Mouse (Mus musculus) lung, postnatal 0 days (tissue): ENCODE results near the gene Trak1. TPM values are rescaled to one million over a fixed set of nuclear protein-coding genes. Genes with fewer than 3 reads are reported as not detected.

Source experiments
- ATAC-seq: fragments of 200-750 bp; cut with Nextera tagmentation; 2 replicates; pipeline ENCODE4 v1.8.0; 2017; ENCODE audit warnings: moderate library complexity
- DNase-seq: peaks from one replicate; pipeline ENCODE4 v3.0.0-alpha.2; 2016; ENCODE audit warnings: low spot score
- H3K27ac ChIP-seq: fragments of 300-500 bp; sonication (generic); 2 replicates; pipeline ENCODE4 v1.5.1; 2014; ENCODE audit warnings: antibody characterized with exemption, mild to moderate bottlenecking, low read length, mixed read lengths
- H3K27me3 ChIP-seq: fragments of 300-500 bp; sonication (generic); replicated peaks from 2 replicates; pipeline ENCODE4 v1.6.1; 2014; ENCODE audit warnings: low read length, mixed read lengths; ENCODE audit not compliant: insufficient read depth
- H3K36me3 ChIP-seq: fragments of 300-500 bp; sonication (generic); 2 replicates; pipeline ENCODE4 v1.6.1; 2014; ENCODE audit warnings: low read length, mixed read lengths; ENCODE audit not compliant: insufficient read depth
- H3K4me1 ChIP-seq: fragments of 300-500 bp; sonication (generic); 2 replicates; pipeline ENCODE4 v1.6.1; 2014; ENCODE audit warnings: antibody characterized with exemption, low read depth, low read length, mixed read lengths; ENCODE audit not compliant: insufficient read depth
- H3K4me2 ChIP-seq: fragments of 300-500 bp; sonication (generic); replicated peaks from 2 replicates; pipeline ENCODE4 v1.6.1; 2014; ENCODE audit warnings: low read depth, mild to moderate bottlenecking, low read length, moderate library complexity, mixed read lengths
- H3K4me3 ChIP-seq: fragments of 300-500 bp; sonication (generic); 2 replicates; pipeline ENCODE4 v1.5.1; 2014; ENCODE audit warnings: low read depth, low read length
- H3K9ac ChIP-seq: fragments of 300-500 bp; sonication (generic); replicated peaks from 2 replicates; pipeline ENCODE4 v1.6.1; 2014; ENCODE audit warnings: low read depth, mild to moderate bottlenecking
- H3K9me3 ChIP-seq: fragments of 300-500 bp; sonication (generic); 2 replicates; pipeline ENCODE4 v1.6.1; 2016; ENCODE audit warnings: low read length, mixed read lengths
- CTCF ChIP-seq: IDR thresholded peaks from 2 replicates; pipeline ENCODE4 v1.5.1; 2016; ENCODE audit warnings: antibody characterized with exemption, mild to moderate bottlenecking
- EP300 ChIP-seq: IDR thresholded peaks from 2 replicates; pipeline ENCODE4 v1.6.1; 2016; ENCODE audit warnings: antibody characterized with exemption, mild to moderate bottlenecking, control low read depth
- WGBS: fragments of 180-500 bp; shearing (Covaris S2); extraction: QIAGEN DNeasy Blood & Tissue Kit; methylation state at CpG from one replicate; pipeline ENCODE4 v1.1.7; 2014; 5-methylcytosine and 5-hydroxymethylcytosine counted together
- polyA plus RNA-seq: library from polyadenylated mRNA; unstranded; fragments of >200 nt; fragmentation: Nextera tagmentation; extraction: Ambion mirVana; gene quantifications from 2 replicates; pipeline ENCODE4 v1.2.1, GENCODE M21; 2015

The Trak1 gene
- polyA plus RNA-seq, 1 experiment from 2014 or later = 28.6 TPM

DNA sequence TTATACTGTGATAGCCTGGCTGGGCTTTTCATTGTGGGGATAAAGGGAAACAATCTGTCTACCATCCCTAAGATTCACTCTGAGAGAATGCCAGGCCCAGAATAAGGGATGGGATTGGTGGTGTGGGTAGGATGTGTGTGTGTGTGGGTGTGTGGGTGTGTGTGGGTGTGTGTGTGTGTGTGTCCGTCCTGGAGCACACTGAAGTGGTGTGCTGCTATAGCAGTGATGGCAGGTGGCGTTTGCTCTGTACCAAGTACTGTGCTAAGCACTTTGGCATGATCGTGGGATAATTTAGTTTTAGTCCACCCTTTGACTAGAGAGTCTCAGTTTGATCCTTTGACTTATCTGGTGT, 40.6 kb downstream of the Trak1 start:
- peak overlapping the region; percentile 72; the same call in 1 of the 2 replicates for H3K27ac ChIP-seq
- H3K36me3 ChIP-seq = no peaks in the 10 kb centered on the region
- H3K9me3 ChIP-seq = no peaks in the 10 kb centered on the region
- TF ChIP-seq EP300 (no peak), CTCF (0 out of 2 replicates have a peak, but pooled peaks have one; percentile 0)
- no peaks in the 10 kb centered on the region for H3K27me3 ChIP-seq
- peaks cover 13% of the 10 kb centered on the region; the same call in 1 of the 2 replicates for H3K4me1 ChIP-seq
- no peak overlapping the region for H3K4me2 ChIP-seq
- ATAC-seq (no peak; the same call in 1 of the 2 replicates), DNase-seq (no peak)
- WGBS = 44% methylated on average over 3 of the region's 3 CpGs
- H3K4me3 ChIP-seq = no peak overlapping the region
- no peak overlapping the region for H3K9ac ChIP-seq

DNA sequence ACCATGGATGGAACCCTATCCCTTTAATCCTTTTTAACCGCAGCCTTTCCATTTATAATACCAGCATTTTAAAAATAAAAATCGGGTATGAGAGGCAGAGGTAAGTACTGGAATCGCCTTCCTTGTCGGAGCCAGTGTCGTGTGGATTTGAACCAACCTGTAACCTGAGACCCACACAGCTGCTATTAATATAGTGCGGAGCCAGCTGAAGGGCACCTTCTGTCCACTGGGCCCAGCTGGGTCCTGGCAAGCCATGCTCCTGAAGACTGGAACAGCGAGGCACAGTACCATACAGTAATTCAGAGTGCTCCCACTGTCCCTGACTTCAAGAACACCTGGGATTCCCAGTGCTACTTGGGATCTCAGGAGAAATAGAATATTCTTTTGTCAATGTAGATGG, 44.5 kb downstream of the Trak1 start:
- ATAC-seq (no peak), DNase-seq (no peak)
- Histone ChIP-seq H3K36me3 (no peaks in the 10 kb centered on the region), H3K27ac (no peak overlapping the region), H3K27me3 (no peaks in the 10 kb centered on the region), H3K4me3 (no peak overlapping the region), H3K4me2 (no peak overlapping the region), H3K9me3 (no peaks in the 10 kb centered on the region), H3K9ac (no peak overlapping the region), H3K4me1 (peaks cover 17% of the 10 kb centered on the region; the same call in 1 of the 2 replicates)
- WGBS = 80% methylated on average over 7 of the region's 7 CpGs
- no peak for TF ChIP-seq EP300
- TF ChIP-seq CTCF = no peak

- 91% methylated on average over 5 of the region's 5 CpGs for whole genome bisulfite sequencing
- peaks cover 22% of the 10 kb centered on the region for H3K4me1 ChIP-seq
These were observed 45.3 kb downstream of the Trak1 start for GRCm38 (mm10) chr9:121342510-121343110.

DNA sequence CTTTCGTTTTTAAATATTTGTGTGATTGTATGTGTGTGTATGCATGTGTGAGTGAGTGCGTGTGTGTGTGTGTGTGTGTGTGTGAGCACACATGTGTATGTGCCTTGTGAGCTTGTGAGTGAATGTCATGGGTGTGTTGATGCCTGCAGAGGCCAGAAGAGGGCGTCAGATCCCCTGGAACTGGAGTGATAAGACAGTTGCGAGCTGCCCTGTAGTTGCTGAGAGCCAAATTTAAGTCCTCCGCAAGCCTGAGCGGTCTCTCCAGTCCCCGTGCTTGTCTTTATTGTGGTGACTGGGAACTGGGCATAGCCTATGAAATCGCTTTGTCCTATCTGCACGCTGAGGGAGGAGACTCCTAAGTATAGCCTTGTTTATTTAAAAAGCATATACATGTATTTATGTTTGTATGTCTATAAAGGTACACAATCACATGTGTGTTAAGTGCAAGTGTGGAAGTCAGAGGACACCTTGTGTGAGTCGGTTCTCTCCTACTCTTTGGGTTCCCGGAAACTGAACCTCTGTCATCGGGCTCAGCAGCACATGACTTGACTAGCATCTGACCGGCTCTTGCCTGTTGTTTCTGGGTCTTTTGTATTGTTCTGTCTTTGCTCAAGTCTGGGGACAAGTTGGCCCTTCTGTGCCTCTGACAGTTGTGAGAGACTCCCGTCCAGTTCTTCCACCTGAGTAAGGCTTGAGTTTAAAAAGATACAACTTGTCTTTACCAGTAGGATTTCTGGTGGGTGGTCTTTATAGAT, 46.0 kb downstream of the Trak1 start:
- TF ChIP-seq CTCF = peak; percentile 45; the same call in 1 of the 2 replicates
- TF ChIP-seq EP300 = no peak
- Histone ChIP-seq H3K9ac (no peak overlapping the region), H3K27ac (no peak overlapping the region), H3K9me3 (no peaks in the 10 kb centered on the region), H3K4me2 (no peak overlapping the region), H3K27me3 (no peaks in the 10 kb centered on the region), H3K36me3 (no peaks in the 10 kb centered on the region), H3K4me1 (peaks cover 20% of the 10 kb centered on the region), H3K4me3 (no peak overlapping the region)
- ATAC-seq = no peak
- DNase-seq = no peak
- 76% methylated on average over 14 of the region's 14 CpGs for WGBS

More at GRCm38 (mm10) chr9:121342510-121343110, 45.3 kb downstream of the Trak1 start:
- DNase-seq (no peak), ATAC-seq (no peak)
- no peak overlapping the region for H3K27ac ChIP-seq
- H3K4me3 ChIP-seq = no peak overlapping the region
- no peak overlapping the region for H3K4me2 ChIP-seq
- H3K9ac ChIP-seq = no peak overlapping the region
- no peaks in the 10 kb centered on the region for H3K36me3 ChIP-seq
- H3K9me3 ChIP-seq = no peaks in the 10 kb centered on the region
- no peaks in the 10 kb centered on the region for H3K27me3 ChIP-seq
- no peak for TF ChIP-seq EP300
- TF ChIP-seq CTCF = no peak

DNA sequence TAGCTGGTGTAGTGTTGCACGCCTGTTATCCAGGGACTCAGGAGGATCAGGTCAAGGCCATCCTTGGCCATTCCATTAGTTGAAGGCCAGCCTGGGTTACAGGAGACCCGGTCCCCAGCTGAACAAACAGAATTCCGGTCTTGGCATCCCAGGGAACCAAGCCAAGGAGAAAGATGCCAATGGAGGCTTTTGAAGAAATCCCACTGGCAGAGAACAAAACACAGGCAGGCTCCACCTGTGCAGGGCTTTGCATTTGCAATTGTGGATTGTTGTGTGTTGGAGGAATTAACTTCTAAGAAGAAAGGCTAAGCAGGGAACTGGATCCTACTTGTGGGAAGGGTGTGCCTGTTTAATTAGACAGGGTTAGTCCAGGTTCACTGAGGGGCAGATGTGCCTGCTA, 47.0 kb downstream of the Trak1 start:
- TF ChIP-seq CTCF (no peak), EP300 (no peak)
- 47% methylated on average over 3 of the region's 3 CpGs for WGBS
- Histone ChIP-seq H3K4me1 (peaks cover 25% of the 10 kb centered on the region), H3K27me3 (no peaks in the 10 kb centered on the region), H3K4me3 (no peak overlapping the region), H3K36me3 (no peaks in the 10 kb centered on the region), H3K4me2 (no peak overlapping the region), H3K9ac (no peak overlapping the region), H3K9me3 (no peaks in the 10 kb centered on the region), H3K27ac (no peak overlapping the region)
- ATAC-seq (no peak), DNase-seq (no peak)

DNA sequence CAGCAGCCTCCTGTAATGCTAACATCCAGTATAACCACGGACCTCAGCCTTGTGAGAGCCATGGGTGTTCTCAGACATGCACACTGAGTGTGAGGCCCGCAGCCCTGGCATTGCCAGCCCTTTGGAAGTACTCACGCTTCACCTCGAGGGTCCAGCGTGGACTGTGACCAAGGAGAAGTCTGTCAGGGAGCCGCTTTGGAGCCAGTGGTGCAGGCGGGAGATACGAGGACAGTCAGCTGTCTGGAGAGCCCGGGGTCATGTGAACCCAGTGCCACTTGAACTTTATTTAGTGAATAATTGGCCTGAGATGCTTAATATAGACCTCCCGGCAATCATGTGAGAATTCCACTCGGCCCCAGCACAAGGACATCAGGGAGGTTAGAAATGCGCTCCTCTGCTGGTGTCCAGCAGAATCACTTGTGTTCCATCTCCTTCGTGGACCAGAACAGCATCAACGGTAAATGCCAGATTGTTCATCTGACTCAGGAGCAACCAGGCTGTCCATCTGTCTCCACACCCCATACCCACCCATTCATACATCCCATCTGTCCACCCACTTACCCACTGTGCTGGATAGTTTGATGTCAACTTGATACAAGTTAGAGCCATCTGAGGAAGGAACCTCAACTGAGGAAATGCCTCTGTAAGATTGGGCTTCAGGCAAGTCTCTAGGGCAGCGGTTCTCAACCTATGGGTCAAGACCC, 48.3 kb downstream of the Trak1 start:
- ATAC-seq = peak; percentile 18; the same call in 1 of the 2 replicates
- no peaks in the 10 kb centered on the region for H3K36me3 ChIP-seq
- H3K27ac ChIP-seq = no peak overlapping the region

More for the DNA sequence above, 48.3 kb downstream of the Trak1 start:
- WGBS = 87% methylated on average over 15 of the region's 15 CpGs
- H3K9ac ChIP-seq = no peak overlapping the region
- TF ChIP-seq EP300 (no peak), CTCF (no peak)
- H3K4me3 ChIP-seq = no peak overlapping the region
- no peaks in the 10 kb centered on the region for H3K27me3 ChIP-seq
- no peak for DNase-seq
- H3K9me3 ChIP-seq = no peaks in the 10 kb centered on the region
- peaks cover 26% of the 10 kb centered on the region for H3K4me1 ChIP-seq
- no peak overlapping the region for H3K4me2 ChIP-seq
